Mouse (Mus musculus): Measurements from ENCODE around the gene Irak4. TPM values are rescaled to one million over a fixed set of nuclear protein-coding genes. Genes with fewer than 3 reads are reported as not detected.

Irak4 gene
- polyA plus RNA-seq, 1 experiment from 2014 or later, result 1.5 TPM

Other genes with a start within 250 kb of the Irak4 start
- 2.5 and 3.5 TPM in 2 replicates for gene Adamts20, start 78.2 kb upstream of the Irak4 start, polyA plus RNA-seq (2015; fragmentation: Nextera tagmentation; extraction: Ambion mirVana)
- 4.7 and 5.1 TPM in 2 replicates for gene Pus7l, start 96 bp upstream of the Irak4 start, polyA plus RNA-seq (2015; fragmentation: Nextera tagmentation; extraction: Ambion mirVana)
- gene Twf1, start 46.2 kb downstream of the Irak4 start, polyA plus RNA-seq (2015; fragmentation: Nextera tagmentation; extraction: Ambion mirVana), result 94.8 and 98.6 TPM in 2 replicates
- 2.9 and 4.5 TPM in 2 replicates for gene Tmem117, start 85.6 kb downstream of the Irak4 start, polyA plus RNA-seq (2015; fragmentation: Nextera tagmentation; extraction: Ambion mirVana)